ENCODE assay signal across 8 mouse cellular contexts in genomic region chr7:101323141-101323594, GRCm38 (mm10). TPM values are rescaled to one million over a fixed set of nuclear protein-coding genes. Genes with fewer than 3 reads are reported as not detected.
DNase-seq lines count a peak whose midpoint lies in the region; ATAC-seq and TF ChIP-seq lines count a peak whose summit lies in the region.

No protein-coding gene starts in this region.

- peak; percentile 21; the same call in 1 of the 2 replicates for TF ChIP-seq CTCF in hindbrain, postnatal 0 days (IDR thresholded peaks at IDR 0.05; ENCODE audit: low read depth)
- TF ChIP-seq CTCF in liver, postnatal 0 days (IDR thresholded peaks at IDR 0.05; ENCODE audit: low read depth): peak; percentile 37

- H3K27ac ChIP-seq in hindbrain, postnatal 0 days: no peak overlapping the region
- H3K27ac ChIP-seq in hindbrain, embryonic 12.5 days: no peak overlapping the region
- peak overlapping the region; percentile 98 for H3K27ac ChIP-seq in liver, postnatal 0 days (ENCODE audit: low read depth)

- H3K4me2 ChIP-seq in hindbrain, postnatal 0 days (ENCODE audit: low read depth, low read length): peak overlapping the region; percentile 94; the same call in 1 of the 2 replicates
- H3K4me2 ChIP-seq in hindbrain, embryonic 12.5 days (replicated peaks): no peak overlapping the region
- peak overlapping the region; percentile 92 for H3K4me2 ChIP-seq in liver, postnatal 0 days (ENCODE audit: low read depth, low read length)

- no peaks in the 10 kb centered on the region for H3K27me3 ChIP-seq in hindbrain, postnatal 0 days (ENCODE audit: insufficient read depth, low read length)
- H3K27me3 ChIP-seq in hindbrain, embryonic 12.5 days: peaks cover 38% of the 10 kb centered on the region
- H3K27me3 ChIP-seq in liver, postnatal 0 days (ENCODE audit: insufficient read depth, low read length): no peaks in the 10 kb centered on the region

- H3K9me3 ChIP-seq in hindbrain, postnatal 0 days (ENCODE audit: low read length): no peaks in the 10 kb centered on the region
- no peaks in the 10 kb centered on the region for H3K9me3 ChIP-seq in hindbrain, embryonic 12.5 days (replicated peaks)
- no peaks in the 10 kb centered on the region for H3K9me3 ChIP-seq in liver, postnatal 0 days (ENCODE audit: low read length)

- DNase-seq in hindbrain, postnatal 0 days (ENCODE audit: low spot score): peak; percentile 4
- peak; percentile 58 to 63 for DNase-seq in cerebellum, postnatal 10 days
- DNase-seq in kidney, adult 11 months: peak; percentile 74
- peak; percentile 85 for DNase-seq in liver, postnatal 0 days
- no peak for DNase-seq in embryo, embryonic 9.5 days (ENCODE audit: extremely low spot score)
- no peak for DNase-seq in layer of hippocampus, adult 9-11 months
- DNase-seq in gastrocnemius, postnatal 14 days: no peak

- H3K36me3 ChIP-seq in hindbrain, postnatal 0 days (ENCODE audit: insufficient read depth, low read length): no peaks in the 10 kb centered on the region
- no peaks in the 10 kb centered on the region for H3K36me3 ChIP-seq in hindbrain, embryonic 12.5 days
- peaks cover 6% of the 10 kb centered on the region for H3K36me3 ChIP-seq in liver, postnatal 0 days (replicated peaks; ENCODE audit: insufficient read depth, low read length)

- no peak overlapping the region for H3K9ac ChIP-seq in hindbrain, postnatal 0 days (replicated peaks; ENCODE audit: low read length)
- H3K9ac ChIP-seq in hindbrain, embryonic 12.5 days: no peak overlapping the region
- H3K9ac ChIP-seq in liver, postnatal 0 days (replicated peaks): peak overlapping the region; percentile 80

- ATAC-seq in hindbrain, postnatal 0 days: 0 out of 2 replicates have a peak, but pooled peaks have one; percentile 6
- ATAC-seq in hindbrain, embryonic 12.5 days (ENCODE audit: low FRiP score): no peak
- ATAC-seq in liver, postnatal 0 days: peak; percentile 74

- no peak overlapping the region for H3K4me3 ChIP-seq in hindbrain, postnatal 0 days (ENCODE audit: low read length)
- no peak overlapping the region for H3K4me3 ChIP-seq in hindbrain, embryonic 12.5 days
- H3K4me3 ChIP-seq in liver, postnatal 0 days (ENCODE audit: low read depth, low read length): peak overlapping the region; percentile 88

- H3K4me1 ChIP-seq in hindbrain, postnatal 0 days (ENCODE audit: insufficient read depth, low read length): peaks cover 15% of the 10 kb centered on the region
- H3K4me1 ChIP-seq in hindbrain, embryonic 12.5 days: peaks cover 15% of the 10 kb centered on the region
- H3K4me1 ChIP-seq in liver, postnatal 0 days (ENCODE audit: insufficient read depth): peaks cover 51% of the 10 kb centered on the region

- 67% methylated on average over 4 of the region's 4 CpGs for WGBS in hindbrain, postnatal 0 days
- WGBS in hindbrain, embryonic 12.5 days: 60% methylated on average over 4 of the region's 4 CpGs
- 42% methylated on average over 3 of the region's 4 CpGs for WGBS in liver, postnatal 0 days (ENCODE audit: insufficient replicate concordance)

- TF ChIP-seq EP300 in liver, postnatal 0 days (IDR thresholded peaks at IDR 0.05; ENCODE audit: low read depth): peak; percentile 82

- intact Hi-C loops in gastrocnemius, postnatal 14 days (cut with DNase I; ENCODE audit: low total_unique reads): no loop called here

RNA-seq across cellular contexts. Expression of gene Stard10, which starts 6.3 kb away (rescaled TPM):
- 39.3 and 53.4 TPM in 2 replicates for total RNA-seq in hindbrain, postnatal 0 days (2014; rRNA removed)
- polyA plus RNA-seq in hindbrain, postnatal 0 days (2015; fragmentation: Nextera tagmentation; extraction: Ambion mirVana): 17.2 and 20.1 TPM in 2 replicates
- 10.6 and 11.5 TPM in 2 replicates for polyA plus RNA-seq in hindbrain, embryonic 12.5 days (2016; fragmentation: Nextera tagmentation; extraction: Ambion mirVana)
- polyA plus RNA-seq in liver, postnatal 0 days (2015; fragmentation: Nextera tagmentation; extraction: Ambion mirVana): 361 and 384 TPM in 2 replicates
- total RNA-seq in gastrocnemius, postnatal 14 days (2021): 10 to 100 TPM; 19.1 to 19.9 TPM

RNA-seq across cellular contexts. Expression of gene Atg16l2, which starts 21.1 kb away (rescaled TPM):
- 16.9 and 49.3 TPM in 2 replicates for total RNA-seq in hindbrain, postnatal 0 days (2014; rRNA removed)
- 18.8 and 20.6 TPM in 2 replicates for polyA plus RNA-seq in hindbrain, postnatal 0 days (2015; fragmentation: Nextera tagmentation; extraction: Ambion mirVana)
- polyA plus RNA-seq in hindbrain, embryonic 12.5 days (2016; fragmentation: Nextera tagmentation; extraction: Ambion mirVana): 14.7 and 18.3 TPM in 2 replicates
- 4.9 and 5.3 TPM in 2 replicates for polyA plus RNA-seq in liver, postnatal 0 days (2015; fragmentation: Nextera tagmentation; extraction: Ambion mirVana)
- total RNA-seq in gastrocnemius, postnatal 14 days (2021): 1 to 10 TPM; 5.7 to 7.3 TPM

RNA-seq across cellular contexts. Expression of gene Arap1, which starts 24.7 kb away (rescaled TPM):
- 19.2 and 44.0 TPM in 2 replicates for total RNA-seq in hindbrain, postnatal 0 days (2014; rRNA removed)
- 9.2 and 10.5 TPM in 2 replicates for polyA plus RNA-seq in hindbrain, postnatal 0 days (2015; fragmentation: Nextera tagmentation; extraction: Ambion mirVana)
- polyA plus RNA-seq in hindbrain, embryonic 12.5 days (2016; fragmentation: Nextera tagmentation; extraction: Ambion mirVana): 17.2 and 26.9 TPM in 2 replicates
- 16.0 and 18.1 TPM in 2 replicates for polyA plus RNA-seq in liver, postnatal 0 days (2015; fragmentation: Nextera tagmentation; extraction: Ambion mirVana)
- total RNA-seq in gastrocnemius, postnatal 14 days (2021): 10 to 100 TPM; 19.5 to 21.0 TPM

Comparison
In these comparisons a context has a peak if more than half of its experiments do, and no peak if none do; other contexts are left out.
1. DNase-seq: peak in hindbrain, postnatal 0 days (single experiment), cerebellum, postnatal 10 days (2 of 2), kidney, adult 11 months (single experiment) and liver, postnatal 0 days (single experiment); none in embryo, embryonic 9.5 days (single experiment), layer of hippocampus, adult 9-11 months (single experiment) and gastrocnemius, postnatal 14 days (single experiment).
2. RNA of gene Stard10, which starts 6.3 kb away (polyA plus RNA-seq): 361 to 384 TPM in liver, postnatal 0 days; 17.2 to 20.1 TPM in hindbrain, postnatal 0 days and 10.6 to 11.5 TPM in hindbrain, embryonic 12.5 days; every median in the first group is over 10 times any median in the second.